Mouse (Mus musculus) lung, embryonic 16.5 days (tissue): ENCODE measurements around the gene Xlr3a. TPM values are rescaled to one million over a fixed set of nuclear protein-coding genes. Genes with fewer than 3 reads are reported as not detected.
A peak's percentile ranks its signal among the peaks of the same experiment; 100 is the strongest.
"Not testable (repeated sequence)": the region's sequence is repeated elsewhere in the genome, so short reads cannot be mapped to it uniquely, and the experiment has no call there.

Experiments used
- ATAC-seq: fragments of 200-750 bp; cut with Nextera tagmentation; 2 replicates; pipeline ENCODE4 v1.8.0; 2017; ENCODE audit warnings: low read depth, mild to moderate bottlenecking, moderate library complexity
- H3K27ac ChIP-seq: fragments of 300-500 bp; sonication (generic); 2 replicates; pipeline ENCODE4 v1.5.1; 2014; ENCODE audit warnings: mild to moderate bottlenecking, control low read depth, low read length
- H3K27me3 ChIP-seq: fragments of 300-500 bp; sonication (generic); 2 replicates; pipeline ENCODE4 v1.6.1; 2014; ENCODE audit warnings: low read depth, low read length, mixed read lengths; ENCODE audit not compliant: control insufficient read depth, insufficient read depth
- H3K36me3 ChIP-seq: fragments of 300-500 bp; sonication (generic); 2 replicates; pipeline ENCODE4 v1.6.1; 2014; ENCODE audit warnings: low read length; ENCODE audit not compliant: control insufficient read depth, insufficient read depth
- H3K4me1 ChIP-seq: fragments of 300-500 bp; sonication (generic); replicated peaks from 2 replicates; pipeline ENCODE4 v1.6.1; 2014; ENCODE audit warnings: low read length, mixed read lengths; ENCODE audit not compliant: control insufficient read depth, insufficient read depth
- H3K4me2 ChIP-seq: fragments of 300-500 bp; sonication (generic); 2 replicates; pipeline ENCODE4 v1.6.1; 2014; ENCODE audit warnings: low read depth, low read length, control low read depth
- H3K4me3 ChIP-seq: fragments of 300-500 bp; sonication (generic); 2 replicates; pipeline ENCODE4 v1.5.1; 2014; ENCODE audit warnings: mild to moderate bottlenecking, low read length, control low read depth
- H3K9ac ChIP-seq: fragments of 300-500 bp; sonication (generic); 2 replicates; pipeline ENCODE4 v1.6.1; 2014; ENCODE audit warnings: low read length, control low read depth
- H3K9me3 ChIP-seq: fragments of 300-500 bp; sonication (generic); 2 replicates; pipeline ENCODE4 v1.6.1; 2016; ENCODE audit warnings: low read length; ENCODE audit not compliant: control insufficient read depth
- WGBS: fragments of 180-500 bp; shearing (Covaris S2); extraction: QIAGEN DNeasy Blood & Tissue Kit; methylation state at CpG from one replicate; pipeline ENCODE4 v1.1.7; 2014; 5-methylcytosine and 5-hydroxymethylcytosine counted together
- polyA plus RNA-seq: library from polyadenylated mRNA; unstranded; fragments of >200 nt; fragmentation: Nextera tagmentation; extraction: Ambion mirVana; gene quantifications from 2 replicates; pipeline ENCODE4 v1.2.1, GENCODE M21; 2015

Xlr3a gene
- 2.4 and 4.6 TPM in 2 replicates for polyA plus RNA-seq

DNA sequence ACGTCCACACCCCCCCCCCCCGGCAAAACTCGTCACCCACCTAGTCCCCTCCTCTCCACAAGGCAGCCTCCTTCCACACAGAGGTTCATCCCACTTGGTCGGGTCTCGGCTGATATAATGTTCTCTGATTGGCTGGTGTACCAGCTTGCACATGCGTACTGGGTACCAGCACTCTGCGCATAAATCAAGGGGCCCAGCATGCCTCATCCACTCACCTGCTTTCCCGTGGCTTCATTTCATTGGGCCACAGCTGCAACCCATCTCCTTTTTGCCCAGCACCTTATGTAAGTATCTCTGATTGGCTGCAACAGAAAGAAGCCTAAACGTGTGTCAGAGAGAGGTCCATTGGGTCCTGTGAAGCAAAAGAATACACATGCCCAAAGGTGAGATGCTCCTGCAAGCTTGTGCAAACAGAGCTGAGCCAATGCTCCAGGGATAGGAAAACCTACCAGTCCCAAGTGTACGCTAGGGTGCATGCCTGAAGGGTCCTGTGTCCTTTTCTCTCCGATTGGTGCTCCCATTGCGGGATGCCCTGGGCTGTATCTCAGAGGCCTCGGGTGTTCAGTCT is at the start of gene Xlr3a:
Gene Xlr3a (minus strand): TSS at position 155 of the 568 bp plus-strand sequence.
- ATAC-seq, H3K4me1 ChIP-seq, H3K27ac ChIP-seq, H3K9ac ChIP-seq, H3K4me2 ChIP-seq, H3K9me3 ChIP-seq, H3K4me3 ChIP-seq, H3K36me3 ChIP-seq, H3K27me3 ChIP-seq: not testable (repeated sequence)
- 61% methylated on average over 13 of the region's 13 CpGs for WGBS

DNA sequence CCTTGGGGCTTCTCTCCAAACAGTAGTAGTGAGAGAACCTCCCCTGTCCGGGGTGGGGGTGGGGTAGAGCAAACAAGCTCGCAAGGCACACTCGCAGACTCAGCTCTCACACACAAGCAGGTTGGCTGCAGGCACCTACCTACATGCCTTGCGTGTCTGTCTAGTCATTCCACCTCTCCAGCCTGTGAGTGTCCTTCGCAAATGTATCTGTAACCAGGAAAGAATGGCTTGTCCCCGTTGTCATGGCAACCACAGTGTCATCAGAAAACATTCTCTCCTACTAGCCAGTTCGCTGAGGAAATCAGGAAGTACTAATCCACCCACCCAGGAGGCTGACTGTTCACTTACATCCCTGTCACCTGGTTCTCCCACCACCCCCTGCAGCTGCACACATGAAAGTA is 46.3 kb upstream of the Xlr3a start:
- H3K4me1 ChIP-seq, H3K4me2 ChIP-seq, H3K9me3 ChIP-seq, H3K9ac ChIP-seq, H3K27me3 ChIP-seq, H3K27ac ChIP-seq, H3K36me3 ChIP-seq, H3K4me3 ChIP-seq: not testable (repeated sequence)
- peak; percentile 31; the same call in 1 of the 2 replicates for ATAC-seq
- WGBS, result no CpG with 5 or more reads among the region's 7 CpGs

DNA sequence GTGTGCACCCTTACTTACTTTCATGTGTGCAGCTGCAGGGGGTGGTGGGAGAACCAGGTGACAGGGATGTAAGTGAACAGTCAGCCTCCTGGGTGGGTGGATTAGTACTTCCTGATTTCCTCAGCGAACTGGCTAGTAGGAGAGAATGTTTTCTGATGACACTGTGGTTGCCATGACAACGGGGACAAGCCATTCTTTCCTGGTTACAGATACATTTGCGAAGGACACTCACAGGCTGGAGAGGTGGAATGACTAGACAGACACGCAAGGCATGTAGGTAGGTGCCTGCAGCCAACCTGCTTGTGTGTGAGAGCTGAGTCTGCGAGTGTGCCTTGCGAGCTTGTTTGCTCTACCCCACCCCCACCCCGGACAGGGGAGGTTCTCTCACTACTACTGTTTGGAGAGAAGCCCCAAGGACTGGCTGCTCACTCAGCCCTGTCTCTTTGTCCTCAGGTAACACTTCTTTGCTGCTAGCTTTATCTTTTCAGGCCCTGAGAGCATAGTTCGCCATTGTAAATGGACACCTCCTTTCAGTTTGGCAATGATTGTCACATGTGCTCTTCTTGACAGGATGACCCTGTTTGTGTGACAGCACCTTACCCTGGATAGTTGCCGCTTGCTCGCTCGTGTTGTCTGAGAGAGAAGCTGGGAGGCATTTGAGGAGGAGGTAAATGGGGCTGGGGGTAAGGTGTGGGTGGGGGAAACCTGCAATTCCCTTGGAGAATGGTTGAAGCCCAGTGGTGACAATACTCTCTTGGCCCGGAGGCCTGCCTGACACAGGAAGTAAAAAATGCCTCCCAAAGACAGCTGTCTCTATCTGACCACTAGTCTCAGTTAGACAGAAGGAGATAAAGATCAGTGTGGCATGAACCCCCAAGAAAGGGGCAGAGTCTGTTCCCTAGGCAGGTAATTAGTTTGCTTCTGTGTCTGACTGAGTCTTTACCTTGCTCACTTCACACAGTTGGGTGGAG is 26.2 kb upstream of the Xlr3a start:
- H3K27me3 ChIP-seq, H3K4me1 ChIP-seq, H3K9ac ChIP-seq, H3K27ac ChIP-seq, H3K4me2 ChIP-seq, H3K4me3 ChIP-seq, H3K9me3 ChIP-seq, ATAC-seq, H3K36me3 ChIP-seq: not testable (repeated sequence)
- WGBS, result no CpG with 5 or more reads among the region's 12 CpGs

DNA sequence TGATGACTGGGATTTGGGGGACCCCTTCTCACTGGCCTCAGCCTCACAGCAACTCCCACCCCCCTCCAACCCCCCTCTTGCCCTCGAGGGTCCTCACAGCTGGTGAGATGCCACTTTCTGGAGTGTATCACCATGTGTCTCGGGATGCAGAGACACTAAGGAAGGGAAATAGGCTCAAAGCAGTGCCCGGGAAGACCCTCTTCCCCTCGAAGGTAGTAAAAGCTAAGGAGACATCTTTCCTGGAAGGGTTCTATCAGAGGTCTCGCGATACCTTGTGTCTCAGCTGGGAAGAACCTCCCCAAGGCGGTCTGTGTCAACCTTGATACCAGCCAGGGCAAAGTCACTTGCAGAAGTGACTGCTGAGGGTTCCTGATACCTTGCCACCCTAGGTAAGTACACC is 19.9 kb upstream of the Xlr3a start, which contains the start of gene Gm14685:
Gene Gm14685 (plus strand): TSS at position 301 of the 400 bp plus-strand sequence.
- not testable (repeated sequence) for H3K4me3 ChIP-seq, H3K9me3 ChIP-seq, H3K4me1 ChIP-seq, H3K4me2 ChIP-seq, H3K9ac ChIP-seq, H3K36me3 ChIP-seq, ATAC-seq, H3K27ac ChIP-seq, H3K27me3 ChIP-seq
- no CpG with 5 or more reads among the region's 7 CpGs for WGBS

DNA sequence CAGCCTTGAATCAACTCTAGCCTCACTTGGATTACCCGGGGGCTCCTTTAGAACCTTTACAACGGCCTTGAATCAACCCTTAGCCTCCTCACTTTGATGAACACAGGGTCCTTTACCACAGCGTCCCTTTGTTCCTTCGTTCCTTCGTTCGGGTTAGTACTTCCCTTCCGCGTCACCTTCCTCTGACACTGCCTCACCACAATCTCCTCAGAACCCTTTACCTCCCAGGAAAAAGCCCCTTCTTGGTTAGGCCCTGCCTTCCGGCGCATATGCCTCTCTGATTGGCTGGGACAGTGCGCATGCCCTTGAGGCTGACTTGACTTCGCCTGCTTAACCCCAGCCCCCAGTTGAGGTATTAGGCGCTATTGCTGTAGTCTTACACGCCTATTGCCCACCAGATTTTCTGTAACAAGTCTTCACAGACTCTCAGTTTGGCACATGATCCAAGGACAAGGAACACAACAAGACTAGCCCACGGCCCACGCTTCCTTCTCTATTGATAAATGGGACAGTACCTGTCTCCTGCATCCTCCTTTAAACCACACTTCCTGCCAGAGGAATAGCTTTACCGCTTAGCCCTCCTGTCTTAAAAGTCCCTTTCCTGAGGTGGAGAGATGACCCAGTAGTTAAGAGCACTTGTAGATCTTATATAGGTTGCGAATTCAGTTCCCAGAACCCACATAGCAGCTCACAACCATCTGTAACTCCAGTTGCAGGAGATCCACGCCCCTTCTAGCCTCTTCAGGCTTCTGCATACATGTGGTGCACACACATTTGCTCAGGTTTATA is 14.4 kb downstream of the Xlr3a start, which contains the start of gene Xlr4a:
Gene Xlr4a (minus strand): TSS at position 212 of the 789 bp plus-strand sequence.
- 73% methylated on average over 18 of the region's 19 CpGs for WGBS
- not testable (repeated sequence) for ATAC-seq, H3K9me3 ChIP-seq, H3K36me3 ChIP-seq, H3K27me3 ChIP-seq, H3K4me1 ChIP-seq, H3K4me2 ChIP-seq, H3K9ac ChIP-seq, H3K27ac ChIP-seq, H3K4me3 ChIP-seq

DNA sequence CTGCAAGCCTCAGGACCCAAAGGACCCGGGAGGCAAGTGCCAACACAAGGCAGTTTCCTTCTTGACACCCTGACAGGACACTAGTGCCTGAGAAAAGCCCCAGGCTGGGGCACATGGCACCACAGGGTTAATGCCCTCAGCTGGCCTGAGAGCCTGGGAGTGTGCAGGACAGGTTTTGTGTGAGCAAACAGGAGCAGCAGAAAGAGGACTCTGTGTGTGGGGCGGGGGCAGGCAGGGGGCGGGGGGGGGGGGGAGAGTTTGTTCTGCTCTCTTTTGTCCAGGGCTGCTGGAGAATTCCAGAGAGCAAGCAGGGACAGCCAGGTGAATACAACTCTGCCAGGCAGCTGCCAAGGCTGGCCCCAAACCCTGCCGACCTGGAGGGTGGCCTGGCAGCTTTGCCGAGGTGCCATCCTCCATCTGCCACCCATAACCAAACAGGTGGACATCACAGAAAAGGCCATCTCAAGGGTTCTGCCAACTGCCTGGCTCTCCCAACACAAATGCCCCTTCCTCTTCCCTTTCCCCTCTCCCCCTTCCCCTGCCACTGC is 30.1 kb downstream of the Xlr3a start:
- peak; percentile 75 for ATAC-seq
- WGBS, result no CpG with 5 or more reads among the region's 5 CpGs
- H3K4me1 ChIP-seq, H3K9me3 ChIP-seq, H3K4me3 ChIP-seq, H3K4me2 ChIP-seq, H3K27me3 ChIP-seq, H3K9ac ChIP-seq, H3K27ac ChIP-seq, H3K36me3 ChIP-seq: not testable (repeated sequence)

DNA sequence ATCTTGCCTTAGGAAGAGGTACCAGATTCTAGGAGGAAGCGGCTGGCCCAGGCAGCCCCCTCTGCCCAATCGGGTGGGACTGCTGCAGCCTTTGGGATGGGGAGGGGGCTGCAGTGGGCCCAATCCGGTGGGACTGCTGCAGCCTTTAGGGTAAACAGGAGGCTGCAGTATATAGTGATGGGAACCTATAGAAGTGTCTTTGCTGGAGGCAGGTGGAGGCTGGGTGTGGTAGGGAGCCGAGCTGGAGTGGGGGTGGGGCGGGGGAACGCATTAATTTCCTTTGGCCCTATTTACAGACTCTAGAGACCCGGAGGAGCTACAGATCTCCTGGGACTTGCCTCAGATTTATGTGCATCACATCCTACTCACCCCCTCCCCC is 32.5 kb downstream of the Xlr3a start, which contains the start of gene Pnma3:
Gene Pnma3 (plus strand): TSS at position 373 of the 379 bp plus-strand sequence.
- Histone ChIP-seq H3K9me3 (no peaks in the 10 kb centered on the region), H3K4me2 (peak within 1 kb of the TSS; percentile 34), H3K4me3 (no peak within 1 kb of the TSS; the same call in 1 of the 2 replicates), H3K36me3 (no peaks in the 10 kb centered on the region), H3K27ac (peak within 1 kb of the TSS; percentile 73), H3K9ac (no peak within 1 kb of the TSS), H3K27me3 (no peaks in the 10 kb centered on the region), H3K4me1 (no peaks in the 10 kb centered on the region; the same call in 1 of the 2 replicates)
- 33% methylated on average over 7 of the region's 7 CpGs for WGBS
- ATAC-seq, result no peak

DNA sequence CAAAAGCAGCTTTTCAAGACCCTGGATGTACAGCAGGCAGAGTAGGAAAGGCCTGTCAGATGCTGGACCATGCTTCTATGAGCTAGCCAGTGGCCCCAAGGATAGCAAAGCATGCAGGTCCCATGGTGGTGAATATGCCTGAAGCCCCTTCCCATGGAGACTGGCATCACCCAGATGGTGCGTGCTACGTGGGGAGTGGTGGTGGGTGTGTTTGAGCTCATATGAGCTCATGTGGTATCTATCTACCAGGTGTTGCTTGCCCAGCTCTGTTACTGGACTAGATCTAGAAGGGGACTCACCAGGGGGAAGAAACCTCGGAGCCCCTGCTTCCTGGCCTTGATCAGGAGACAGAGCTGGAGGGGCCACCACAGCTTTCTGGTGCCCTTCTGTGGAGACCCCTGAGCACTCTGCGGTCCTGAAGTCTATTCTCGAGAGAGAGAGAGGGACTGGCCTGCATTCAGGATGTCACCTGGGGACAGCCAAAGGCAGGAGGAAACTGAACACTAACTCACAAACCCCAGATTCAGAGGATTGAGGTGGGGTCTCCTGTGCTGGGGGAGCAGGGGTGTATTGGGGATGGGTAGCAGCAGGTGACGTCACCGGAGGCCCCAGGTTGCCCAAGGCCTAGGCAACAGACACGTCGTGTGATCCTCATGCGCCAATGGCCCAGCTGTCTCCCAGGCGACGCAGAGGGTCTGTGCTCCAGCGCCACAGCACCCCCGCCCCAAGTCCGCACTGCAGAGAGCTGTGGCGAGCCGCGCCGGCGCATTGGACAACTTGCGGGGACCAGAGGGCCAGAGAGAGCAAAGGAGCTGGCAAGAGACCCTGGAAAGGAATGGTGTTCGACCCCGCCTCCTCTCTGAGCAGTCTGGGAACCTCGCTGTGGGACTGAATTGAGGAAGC is 33.1 kb downstream of the Xlr3a start:
- Histone ChIP-seq H3K27ac (no peak overlapping the region), H3K4me2 (peak overlapping the region; percentile 34), H3K4me1 (no peaks in the 10 kb centered on the region; the same call in 1 of the 2 replicates), H3K9me3 (no peaks in the 10 kb centered on the region), H3K4me3 (no peak overlapping the region; the same call in 1 of the 2 replicates), H3K9ac (no peak overlapping the region), H3K36me3 (no peaks in the 10 kb centered on the region), H3K27me3 (no peaks in the 10 kb centered on the region)
- ATAC-seq, result no peak
- 36% methylated on average over 24 of the region's 24 CpGs for WGBS
